In the genomic region with DNA sequence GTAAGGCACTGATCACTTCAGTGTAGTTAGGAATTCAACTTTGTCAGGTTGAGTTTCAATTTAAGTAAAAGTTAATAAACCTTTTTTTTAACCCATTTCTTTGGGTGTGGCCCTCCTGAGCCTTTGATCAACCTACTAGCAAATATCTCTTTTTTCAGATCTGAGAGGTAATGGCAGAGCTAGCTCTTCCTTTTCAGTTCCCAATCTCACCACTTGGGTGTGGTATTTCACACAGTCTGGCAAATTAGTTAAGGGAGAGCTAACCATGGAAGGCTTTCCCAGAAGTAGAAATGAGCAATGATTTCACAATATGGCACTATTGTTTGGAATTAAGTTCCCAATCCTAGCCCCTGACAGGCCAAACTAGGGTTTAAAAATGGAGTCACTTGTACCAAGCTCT, we compare ENCODE assay signal across 8 mouse cellular contexts. TPM values are rescaled to one million over a fixed set of nuclear protein-coding genes. Genes with fewer than 3 reads are reported as not detected.
A peak's percentile ranks its signal among the peaks of the same experiment; 100 is the strongest.
DNase-seq lines count a peak whose midpoint lies in the region; ATAC-seq and TF ChIP-seq lines count a peak whose summit lies in the region.

No protein-coding gene starts in this region.

- no peak overlapping the region for H3K4me3 ChIP-seq in gastrocnemius, adult 2 months
- no peak overlapping the region for H3K4me3 ChIP-seq in midbrain, embryonic 12.5 days
- H3K4me3 ChIP-seq in midbrain, embryonic 16.5 days (ENCODE audit: low read depth, low read length) = no peak overlapping the region
- H3K4me3 ChIP-seq in kidney, embryonic 16.5 days (ENCODE audit: low read length) = no peak overlapping the region

- peak; percentile 68; the same call in 1 of the 2 replicates for ATAC-seq in midbrain, embryonic 12.5 days (ENCODE audit: low FRiP score, low read depth)
- no peak for ATAC-seq in midbrain, embryonic 16.5 days
- ATAC-seq in common myeloid progenitor, adult 5-6 weeks (replicated peaks; ENCODE audit: low read depth, poor library complexity, severe bottlenecking) = peak; percentile 67
- no peak for ATAC-seq in kidney, embryonic 16.5 days (ENCODE audit: low FRiP score, low TSS enrichment)

- intact Hi-C loops in gastrocnemius, adult 2 months (cut with DNase I) = no loop called here

- TF ChIP-seq CTCF in gastrocnemius, adult 2 months (IDR thresholded peaks at IDR 0.05) = peak; percentile 23; the same call in 1 of the 2 replicates

- DNase-seq in gastrocnemius, adult 2 months = no peak
- DNase-seq in gastrocnemius, adult 18-20 months (ENCODE audit: low spot score) = no peak
- peak; percentile 68 for DNase-seq in splenic B cell, adult 2 months (ENCODE audit: low read depth, low spot score)
- DNase-seq in gastrocnemius, adult 8-10 months (ENCODE audit: low spot score in 2 of 2) = no peak

- H3K9me3 ChIP-seq in midbrain, embryonic 12.5 days = no peaks in the 10 kb centered on the region
- 0 out of 2 replicates have a peak, but pooled peaks cover 4% of the 10 kb centered on the region for H3K9me3 ChIP-seq in midbrain, embryonic 16.5 days (replicated peaks; ENCODE audit: control insufficient read depth, low read length, poor library complexity, severe bottlenecking)
- H3K9me3 ChIP-seq in kidney, embryonic 16.5 days (ENCODE audit: low read length) = no peaks in the 10 kb centered on the region

- H3K9ac ChIP-seq in midbrain, embryonic 12.5 days (replicated peaks) = no peak overlapping the region
- H3K9ac ChIP-seq in midbrain, embryonic 16.5 days (ENCODE audit: low read depth, low read length) = no peak overlapping the region
- no peak overlapping the region for H3K9ac ChIP-seq in kidney, embryonic 16.5 days (replicated peaks; ENCODE audit: low read length)

- no peak overlapping the region for H3K27ac ChIP-seq in gastrocnemius, adult 2 months
- H3K27ac ChIP-seq in midbrain, embryonic 12.5 days (replicated peaks) = no peak overlapping the region
- H3K27ac ChIP-seq in midbrain, embryonic 16.5 days (ENCODE audit: low read length) = no peak overlapping the region
- H3K27ac ChIP-seq in kidney, embryonic 16.5 days (ENCODE audit: low read length) = no peak overlapping the region

- H3K36me3 ChIP-seq in midbrain, embryonic 12.5 days = no peaks in the 10 kb centered on the region
- no peaks in the 10 kb centered on the region for H3K36me3 ChIP-seq in midbrain, embryonic 16.5 days (ENCODE audit: control insufficient read depth, insufficient read depth, low read length)
- H3K36me3 ChIP-seq in splenic B cell, adult 2 months (ENCODE audit: control insufficient read depth, insufficient read depth, low read length, poor library complexity, severe bottlenecking) = no peaks in the 10 kb centered on the region
- no peaks in the 10 kb centered on the region for H3K36me3 ChIP-seq in kidney, embryonic 16.5 days (ENCODE audit: insufficient read depth, low read length)

- H3K4me2 ChIP-seq in midbrain, embryonic 12.5 days (replicated peaks) = no peak overlapping the region
- no peak overlapping the region for H3K4me2 ChIP-seq in midbrain, embryonic 16.5 days (ENCODE audit: low read length)
- no peak overlapping the region for H3K4me2 ChIP-seq in kidney, embryonic 16.5 days (replicated peaks; ENCODE audit: low read depth, low read length)

- no peaks in the 10 kb centered on the region for H3K27me3 ChIP-seq in midbrain, embryonic 12.5 days
- H3K27me3 ChIP-seq in midbrain, embryonic 16.5 days (ENCODE audit: control insufficient read depth, insufficient read depth, low read depth, low read length) = no peaks in the 10 kb centered on the region
- no peaks in the 10 kb centered on the region for H3K27me3 ChIP-seq in splenic B cell, adult 2 months (ENCODE audit: control insufficient read depth, insufficient read depth, low read length, poor library complexity, severe bottlenecking)
- no peaks in the 10 kb centered on the region for H3K27me3 ChIP-seq in kidney, embryonic 16.5 days (ENCODE audit: insufficient read depth, low read length)

- H3K4me1 ChIP-seq in midbrain, embryonic 12.5 days = no peaks in the 10 kb centered on the region
- H3K4me1 ChIP-seq in midbrain, embryonic 16.5 days (ENCODE audit: control insufficient read depth, insufficient read depth, low read length) = no peaks in the 10 kb centered on the region
- H3K4me1 ChIP-seq in kidney, embryonic 16.5 days (ENCODE audit: insufficient read depth, low read length) = no peaks in the 10 kb centered on the region

RNA-seq across cellular contexts. Expression of a gene that starts 13.3 kb away (rescaled TPM):
- total RNA-seq in gastrocnemius, adult 2 months (2021) = under 1 TPM; 0.28 to 0.70 TPM
- under 1 TPM; 0.32 to 0.33 TPM for total RNA-seq in gastrocnemius, adult 18-20 months (2021)
- 0.64 and 0.99 TPM in 2 replicates for polyA plus RNA-seq in midbrain, embryonic 12.5 days (2016; fragmentation: Nextera tagmentation; extraction: Ambion mirVana)
- polyA plus RNA-seq in midbrain, embryonic 16.5 days (2015; fragmentation: Nextera tagmentation; extraction: Ambion mirVana) = 0.80 and 1.0 TPM in 2 replicates
- total RNA-seq in common myeloid progenitor, adult 5-6 weeks (2017) = 63.3 and 80.2 TPM in 2 replicates
- total RNA-seq in gastrocnemius, adult 8-10 months (2022) = under 1 TPM; 0.17 to 0.53 (median 0.34) TPM
- 0.52 and 0.90 TPM in 2 replicates for polyA plus RNA-seq in kidney, embryonic 16.5 days (2015; fragmentation: Nextera tagmentation; extraction: Ambion mirVana)

RNA-seq across cellular contexts. Expression of a gene that starts 59.2 kb away (rescaled TPM):
- total RNA-seq in gastrocnemius, adult 2 months (2021) = not detected
- total RNA-seq in gastrocnemius, adult 18-20 months (2021) = under 1 TPM; 0.07 to 0.09 TPM
- polyA plus RNA-seq in midbrain, embryonic 12.5 days (2016; fragmentation: Nextera tagmentation; extraction: Ambion mirVana) = 0.09 and 0.19 TPM in 2 replicates
- polyA plus RNA-seq in midbrain, embryonic 16.5 days (2015; fragmentation: Nextera tagmentation; extraction: Ambion mirVana) = 0.16 and 0.19 TPM in 2 replicates
- total RNA-seq in common myeloid progenitor, adult 5-6 weeks (2017) = 4.1 and 4.6 TPM in 2 replicates
- under 1 TPM in 2 of 4 experiments, not detected in 2; 0.05 to 0.07 TPM for total RNA-seq in gastrocnemius, adult 8-10 months (2022)
- polyA plus RNA-seq in kidney, embryonic 16.5 days (2015; fragmentation: Nextera tagmentation; extraction: Ambion mirVana) = 0.07 and 0.08 TPM in 2 replicates

Comparison
In these comparisons a context has a peak if more than half of its experiments do, and no peak if none do; other contexts are left out.
1. ATAC-seq: peak in midbrain, embryonic 12.5 days (single experiment) and common myeloid progenitor, adult 5-6 weeks (single experiment); none in midbrain, embryonic 16.5 days (single experiment) and kidney, embryonic 16.5 days (single experiment).
2. RNA of a gene that starts 13.3 kb away (total RNA-seq): 63.3 to 80.2 TPM in common myeloid progenitor, adult 5-6 weeks; 0.28 to 0.70 TPM in gastrocnemius, adult 2 months, 0.17 to 0.53 TPM in gastrocnemius, adult 8-10 months and 0.32 to 0.33 TPM in gastrocnemius, adult 18-20 months; every median in the first group is over 10 times any median in the second.